Mouse (Mus musculus) small intestine, adult 2 months (tissue): ENCODE results near the gene Abcf2.
"Not testable (repeated sequence)": the region's sequence is repeated elsewhere in the genome, so short reads cannot be mapped to it uniquely, and the experiment has no call there.

ENCODE experiments used
- CTCF ChIP-seq: fragments of 200-500 bp; IDR thresholded peaks from 2 replicates; pipeline ENCODE4 v1.5.1; 2012; ENCODE audit warnings: low read depth, mild to moderate bottlenecking, control low read depth, inconsistent platforms, low read length, moderate library complexity, mixed read lengths; ENCODE audit not compliant: insufficient replicate concordance, insufficient read length; ENCODE audit errors: extremely low read depth
- POLR2A ChIP-seq: fragments of 200-500 bp; IDR thresholded peaks from 2 replicates; pipeline ENCODE4 v1.6.1; 2012; ENCODE audit warnings: low read depth, mild to moderate bottlenecking, control low read depth, inconsistent platforms, low read length, moderate library complexity

DNA sequence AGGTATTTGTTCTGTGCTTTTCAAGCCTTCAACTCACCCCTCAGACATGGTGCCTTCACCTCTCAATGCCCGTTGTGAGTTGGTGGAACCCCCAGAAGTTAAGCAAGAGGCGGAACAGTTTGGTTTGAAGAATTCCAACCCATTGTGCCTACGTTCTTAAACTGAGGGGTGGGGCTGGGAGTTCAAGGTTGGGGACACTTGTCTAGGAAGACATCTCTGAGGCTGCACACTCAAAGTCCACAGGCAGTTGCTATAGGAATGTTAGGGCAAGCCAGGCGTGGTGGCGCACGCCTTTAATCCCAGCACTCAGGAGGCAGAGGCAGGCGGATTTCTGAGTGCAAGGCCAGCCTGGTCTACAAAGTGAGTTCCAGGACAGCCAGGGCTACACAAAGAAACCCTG lies 21.9 kb downstream of the Abcf2 start:
- not testable (repeated sequence) for TF ChIP-seq POLR2A, CTCF
